Mouse (Mus musculus): ENCODE results near the gene Cbx2. TPM values are rescaled to one million over a fixed set of nuclear protein-coding genes. Genes with fewer than 3 reads are reported as not detected.

Cbx2 gene
- polyA plus RNA-seq, 1 experiment from 2014 or later: 17.8 TPM

DNA sequence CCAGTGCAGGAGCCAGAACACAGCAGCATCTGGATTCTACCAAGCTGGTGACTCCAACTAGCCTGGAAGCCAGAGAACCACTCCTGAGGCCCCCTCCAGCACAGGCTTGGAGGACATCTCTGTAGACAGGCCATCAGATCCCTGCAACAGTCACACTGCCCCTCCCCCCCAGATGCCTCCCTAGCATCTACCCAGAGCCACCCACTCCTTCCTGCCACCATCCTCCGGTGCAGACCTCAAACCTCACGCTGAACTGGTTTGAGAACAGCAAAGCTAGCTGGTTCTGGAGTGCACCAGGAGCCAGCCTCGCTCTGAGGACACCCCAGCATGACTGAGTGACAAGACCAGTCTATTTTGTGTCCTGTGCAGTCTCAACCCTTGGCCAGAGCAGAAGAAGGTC lies 30.0 kb upstream of the Cbx2 start:
- no peak for ATAC-seq
- WGBS: 57% methylated on average over 3 of the region's 3 CpGs
- H3K4me2 ChIP-seq (ENCODE audit: low read depth, low read length): no peak overlapping the region
- H3K27ac ChIP-seq (ENCODE audit: low read length): no peak overlapping the region
- H3K4me1 ChIP-seq (ENCODE audit: control insufficient read depth, insufficient read depth, low read length): peaks cover 13% of the 10 kb centered on the region
- no peak overlapping the region for H3K9ac ChIP-seq (ENCODE audit: low read depth, low read length)
- H3K36me3 ChIP-seq (ENCODE audit: control insufficient read depth, insufficient read depth, low read length): no peaks in the 10 kb centered on the region
- H3K4me3 ChIP-seq (ENCODE audit: low read length): no peak overlapping the region
- no peaks in the 10 kb centered on the region for H3K27me3 ChIP-seq (replicated peaks; ENCODE audit: control insufficient read depth, insufficient read depth, low read length)
- no peaks in the 10 kb centered on the region for H3K9me3 ChIP-seq (ENCODE audit: control insufficient read depth, low read length)

DNA sequence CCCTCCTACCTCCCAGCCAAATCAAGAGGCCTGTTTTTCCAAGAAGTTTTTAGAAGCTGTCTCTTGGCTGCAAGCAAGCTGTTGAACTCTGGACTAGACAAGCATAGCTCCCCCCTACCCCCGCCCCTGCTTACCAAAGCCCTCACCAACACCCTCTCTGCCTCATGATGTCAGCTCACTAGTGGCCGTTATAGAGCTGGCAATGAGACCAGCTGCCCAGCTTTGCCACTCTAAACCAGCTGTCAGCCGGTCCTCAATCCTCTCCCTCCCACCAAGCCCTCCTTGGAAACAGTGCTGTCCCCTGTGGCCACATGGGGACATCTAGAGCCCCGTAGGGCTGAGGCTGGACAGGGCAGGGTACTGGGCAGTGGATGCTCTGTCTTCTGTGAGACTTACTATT lies 27.3 kb upstream of the Cbx2 start:
- ATAC-seq: no peak
- 39% methylated on average over 4 of the region's 4 CpGs for WGBS
- H3K4me2 ChIP-seq (ENCODE audit: low read depth, low read length): no peak overlapping the region
- H3K4me1 ChIP-seq (ENCODE audit: control insufficient read depth, insufficient read depth, low read length): peaks cover 16% of the 10 kb centered on the region
- no peak overlapping the region for H3K9ac ChIP-seq (ENCODE audit: low read depth, low read length)
- H3K36me3 ChIP-seq (ENCODE audit: control insufficient read depth, insufficient read depth, low read length): no peaks in the 10 kb centered on the region
- no peaks in the 10 kb centered on the region for H3K9me3 ChIP-seq (ENCODE audit: control insufficient read depth, low read length)
- no peak overlapping the region for H3K4me3 ChIP-seq (ENCODE audit: low read length)
- H3K27me3 ChIP-seq (replicated peaks; ENCODE audit: control insufficient read depth, insufficient read depth, low read length): peaks cover 10% of the 10 kb centered on the region; the same call in 1 of the 2 replicates
- H3K27ac ChIP-seq (ENCODE audit: low read length): no peak overlapping the region

GRCm38 (mm10) chr11:118997182-118997581 lies 25.6 kb upstream of the Cbx2 start:
- 55% methylated on average over 3 of the region's 3 CpGs for WGBS
- H3K4me3 ChIP-seq (ENCODE audit: low read length): no peak overlapping the region
- H3K36me3 ChIP-seq (ENCODE audit: control insufficient read depth, insufficient read depth, low read length): no peaks in the 10 kb centered on the region
- no peak for ATAC-seq
- no peak overlapping the region for H3K27ac ChIP-seq (ENCODE audit: low read length)
- H3K9me3 ChIP-seq (ENCODE audit: control insufficient read depth, low read length): no peaks in the 10 kb centered on the region
- H3K27me3 ChIP-seq (replicated peaks; ENCODE audit: control insufficient read depth, insufficient read depth, low read length): peaks cover 10% of the 10 kb centered on the region; the same call in 1 of the 2 replicates
- H3K4me2 ChIP-seq (ENCODE audit: low read depth, low read length): no peak overlapping the region
- no peak overlapping the region for H3K9ac ChIP-seq (ENCODE audit: low read depth, low read length)
- peaks cover 16% of the 10 kb centered on the region for H3K4me1 ChIP-seq (ENCODE audit: control insufficient read depth, insufficient read depth, low read length)

- Histone ChIP-seq H3K27ac (ENCODE audit: low read length) (no peak overlapping the region), H3K9ac (ENCODE audit: low read depth, low read length) (no peak overlapping the region), H3K27me3 (replicated peaks; ENCODE audit: control insufficient read depth, insufficient read depth, low read length) (peaks cover 10% of the 10 kb centered on the region; the same call in 1 of the 2 replicates), H3K4me3 (ENCODE audit: low read length) (0 out of 2 replicates have a peak overlapping the region, but pooled peaks have one; percentile 10), H3K36me3 (ENCODE audit: control insufficient read depth, insufficient read depth, low read length) (no peaks in the 10 kb centered on the region), H3K4me2 (ENCODE audit: low read depth, low read length) (peak overlapping the region; percentile 42), H3K4me1 (ENCODE audit: control insufficient read depth, insufficient read depth, low read length) (peaks cover 14% of the 10 kb centered on the region), H3K9me3 (ENCODE audit: control insufficient read depth, low read length) (no peaks in the 10 kb centered on the region)
- ATAC-seq: peak; percentile 59; the same call in 1 of the 2 replicates
- WGBS: 8% methylated on average over 30 of the region's 30 CpGs
Observed at GRCm38 (mm10) chr11:118998540-118999265, 24.1 kb upstream of the Cbx2 start.

DNA sequence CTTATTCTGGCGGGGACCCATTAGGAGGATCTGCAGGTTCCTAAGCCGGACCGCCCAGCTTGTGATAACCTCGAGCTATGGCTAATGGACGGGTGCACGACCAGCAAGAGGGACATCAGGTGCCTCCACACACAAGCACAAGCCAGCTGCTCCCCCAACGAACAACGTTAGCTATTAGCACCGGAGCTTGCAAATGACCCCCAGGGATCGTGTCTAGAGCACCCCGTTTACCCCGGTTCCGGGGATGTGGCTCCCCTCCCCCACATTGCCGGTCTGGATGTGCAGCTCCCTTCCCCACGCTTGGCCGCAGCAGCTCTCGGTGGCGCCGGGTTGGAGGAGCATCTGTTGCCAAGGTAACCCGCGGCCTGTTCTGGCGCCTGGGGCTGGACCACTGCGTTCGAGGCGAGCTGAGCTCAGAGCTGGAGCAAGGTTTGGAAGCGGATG lies 23.4 kb upstream of the Cbx2 start:
- H3K4me3 ChIP-seq (ENCODE audit: low read length): no peak overlapping the region
- 7% methylated on average over 26 of the region's 26 CpGs for WGBS
- H3K9ac ChIP-seq (ENCODE audit: low read depth, low read length): no peak overlapping the region
- no peak for ATAC-seq
- no peak overlapping the region for H3K27ac ChIP-seq (ENCODE audit: low read length)
- H3K4me2 ChIP-seq (ENCODE audit: low read depth, low read length): 0 out of 2 replicates have a peak overlapping the region, but pooled peaks have one; percentile 42
- peaks cover 13% of the 10 kb centered on the region for H3K4me1 ChIP-seq (ENCODE audit: control insufficient read depth, insufficient read depth, low read length)
- no peaks in the 10 kb centered on the region for H3K9me3 ChIP-seq (ENCODE audit: control insufficient read depth, low read length)
- no peaks in the 10 kb centered on the region for H3K36me3 ChIP-seq (ENCODE audit: control insufficient read depth, insufficient read depth, low read length)
- H3K27me3 ChIP-seq (replicated peaks; ENCODE audit: control insufficient read depth, insufficient read depth, low read length): peaks cover 10% of the 10 kb centered on the region; the same call in 1 of the 2 replicates

GRCm38 (mm10) chr11:119000877-119001276 lies 21.9 kb upstream of the Cbx2 start:
- no peak overlapping the region for H3K4me2 ChIP-seq (ENCODE audit: low read depth, low read length)
- peaks cover 3% of the 10 kb centered on the region; the same call in 1 of the 2 replicates for H3K4me1 ChIP-seq (ENCODE audit: control insufficient read depth, insufficient read depth, low read length)
- no peaks in the 10 kb centered on the region for H3K36me3 ChIP-seq (ENCODE audit: control insufficient read depth, insufficient read depth, low read length)
- ATAC-seq: no peak
- H3K9ac ChIP-seq (ENCODE audit: low read depth, low read length): no peak overlapping the region
- no peak overlapping the region for H3K4me3 ChIP-seq (ENCODE audit: low read length)
- H3K27me3 ChIP-seq (replicated peaks; ENCODE audit: control insufficient read depth, insufficient read depth, low read length): peaks cover 10% of the 10 kb centered on the region; the same call in 1 of the 2 replicates
- 73% methylated on average over 2 of the region's 2 CpGs for WGBS
- no peak overlapping the region for H3K27ac ChIP-seq (ENCODE audit: low read length)
- no peaks in the 10 kb centered on the region for H3K9me3 ChIP-seq (ENCODE audit: control insufficient read depth, low read length)

GRCm38 (mm10) chr11:119001493-119002128 lies 21.2 kb upstream of the Cbx2 start:
- ATAC-seq: no peak
- H3K9ac ChIP-seq (ENCODE audit: low read depth, low read length): no peak overlapping the region
- WGBS: 58% methylated on average over 4 of the region's 4 CpGs
- H3K4me1 ChIP-seq (ENCODE audit: control insufficient read depth, insufficient read depth, low read length): peaks cover 3% of the 10 kb centered on the region; the same call in 1 of the 2 replicates
- no peak overlapping the region for H3K4me3 ChIP-seq (ENCODE audit: low read length)
- H3K36me3 ChIP-seq (ENCODE audit: control insufficient read depth, insufficient read depth, low read length): no peaks in the 10 kb centered on the region
- H3K9me3 ChIP-seq (ENCODE audit: control insufficient read depth, low read length): no peaks in the 10 kb centered on the region
- no peak overlapping the region for H3K4me2 ChIP-seq (ENCODE audit: low read depth, low read length)
- H3K27me3 ChIP-seq (replicated peaks; ENCODE audit: control insufficient read depth, insufficient read depth, low read length): peaks cover 10% of the 10 kb centered on the region; the same call in 1 of the 2 replicates
- H3K27ac ChIP-seq (ENCODE audit: low read length): no peak overlapping the region

GRCm38 (mm10) chr11:119005547-119006275 lies 17.1 kb upstream of the Cbx2 start:
- no peak for ATAC-seq
- no peak overlapping the region for H3K4me2 ChIP-seq (ENCODE audit: low read depth, low read length)
- no peaks in the 10 kb centered on the region for H3K36me3 ChIP-seq (ENCODE audit: control insufficient read depth, insufficient read depth, low read length)
- no peak overlapping the region for H3K9ac ChIP-seq (ENCODE audit: low read depth, low read length)
- H3K4me1 ChIP-seq (ENCODE audit: control insufficient read depth, insufficient read depth, low read length): 0 out of 2 replicates have a peak, but pooled peaks cover 4% of the 10 kb centered on the region
- 85% methylated on average over 10 of the region's 10 CpGs for WGBS
- no peak overlapping the region for H3K27ac ChIP-seq (ENCODE audit: low read length)
- no peaks in the 10 kb centered on the region for H3K9me3 ChIP-seq (ENCODE audit: control insufficient read depth, low read length)
- no peaks in the 10 kb centered on the region for H3K27me3 ChIP-seq (replicated peaks; ENCODE audit: control insufficient read depth, insufficient read depth, low read length)
- no peak overlapping the region for H3K4me3 ChIP-seq (ENCODE audit: low read length)

DNA sequence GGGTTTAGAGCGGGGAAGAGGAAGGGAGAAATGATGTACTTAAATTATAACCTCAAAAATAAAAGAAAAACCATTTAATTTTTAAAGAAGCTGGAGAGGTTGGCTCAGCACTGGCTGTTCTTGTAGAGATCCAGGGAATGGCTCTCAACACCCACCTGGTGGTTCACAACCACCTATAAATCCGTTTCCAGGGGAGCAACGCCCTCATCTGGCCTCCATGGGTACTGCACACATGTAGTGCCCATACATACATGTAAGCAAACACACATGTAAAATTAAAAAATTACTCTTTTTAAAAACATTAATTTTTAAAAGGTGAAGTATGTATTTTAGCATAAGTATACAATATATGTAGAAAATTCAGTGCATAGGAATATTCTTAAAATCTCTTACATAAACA lies 16.3 kb upstream of the Cbx2 start:
- Histone ChIP-seq H3K4me2 (ENCODE audit: low read depth, low read length) (no peak overlapping the region), H3K4me1 (ENCODE audit: control insufficient read depth, insufficient read depth, low read length) (0 out of 2 replicates have a peak, but pooled peaks cover 4% of the 10 kb centered on the region), H3K27ac (ENCODE audit: low read length) (no peak overlapping the region), H3K36me3 (ENCODE audit: control insufficient read depth, insufficient read depth, low read length) (no peaks in the 10 kb centered on the region), H3K9ac (ENCODE audit: low read depth, low read length) (no peak overlapping the region), H3K4me3 (ENCODE audit: low read length) (no peak overlapping the region), H3K27me3 (replicated peaks; ENCODE audit: control insufficient read depth, insufficient read depth, low read length) (no peaks in the 10 kb centered on the region), H3K9me3 (ENCODE audit: control insufficient read depth, low read length) (no peaks in the 10 kb centered on the region)
- ATAC-seq: no peak
- 67% methylated on average over 3 of the region's 3 CpGs for WGBS
